Mouse (Mus musculus): Measurements from ENCODE around the gene Cryba2.

- TF ChIP-seq POLR2A (IDR thresholded peaks at IDR 0.05; ENCODE audit: insufficient read depth, low read depth, low read length) (no peak), CTCF (IDR thresholded peaks at IDR 0.05) (no peak)
Measured at GRCm38 (mm10) chr1:74856439-74856720, 36.6 kb downstream of the Cryba2 start.

Measured in heart, adult 2 months (tissue).